Mouse (Mus musculus) induced T-regulatory cell, adult 2 months (primary cell): ENCODE results near the gene Lmod3.
A peak's percentile ranks its signal among the peaks of the same experiment; 100 is the strongest.
"Not testable (repeated sequence)": the region's sequence is repeated elsewhere in the genome, so short reads cannot be mapped to it uniquely, and the experiment has no call there.

Experiments
- DNase-seq: peaks from one replicate; pipeline ENCODE4 v3.0.0-alpha.2; 2012; ENCODE audit warnings: low read depth

Gene Lmod3

GRCm38 (mm10) chr6:97276366-97276765, 23.8 kb upstream of the Lmod3 start:
- DNase-seq = no peak

- DNase-seq = peak; percentile 44
These were observed 23.2 kb upstream of the Lmod3 start for GRCm38 (mm10) chr6:97275760-97276159.

- no peak for DNase-seq
These were observed 21.2 kb upstream of the Lmod3 start for GRCm38 (mm10) chr6:97273777-97274176.

- DNase-seq = no peak
These were observed 20.6 kb upstream of the Lmod3 start for GRCm38 (mm10) chr6:97273058-97273710.

GRCm38 (mm10) chr6:97272349-97272748, 19.8 kb upstream of the Lmod3 start:
- DNase-seq = no peak

- DNase-seq = no peak
These were observed 17.0 kb upstream of the Lmod3 start for GRCm38 (mm10) chr6:97269596-97269995.

GRCm38 (mm10) chr6:97267132-97267531, 14.6 kb upstream of the Lmod3 start:
- DNase-seq = no peak

- DNase-seq = no peak
These were observed 14.1 kb upstream of the Lmod3 start for GRCm38 (mm10) chr6:97266661-97267060.

GRCm38 (mm10) chr6:97265705-97266104, 13.1 kb upstream of the Lmod3 start:
- no peak for DNase-seq

- DNase-seq = no peak
These were observed 12.7 kb upstream of the Lmod3 start for GRCm38 (mm10) chr6:97265240-97265639.

GRCm38 (mm10) chr6:97263750-97264149, 11.2 kb upstream of the Lmod3 start:
- peak; percentile 60 for DNase-seq

GRCm38 (mm10) chr6:97262229-97262628, 9.7 kb upstream of the Lmod3 start:
- DNase-seq = no peak

GRCm38 (mm10) chr6:97259926-97260325, 7.4 kb upstream of the Lmod3 start:
- DNase-seq = not testable (repeated sequence)

GRCm38 (mm10) chr6:97258489-97258888, 5.9 kb upstream of the Lmod3 start:
- no peak for DNase-seq

GRCm38 (mm10) chr6:97252086-97252485, 473 bp downstream of the Lmod3 start:
- no peak for DNase-seq

GRCm38 (mm10) chr6:97250966-97251365, 1.6 kb downstream of the Lmod3 start:
- DNase-seq = peak; percentile 84

GRCm38 (mm10) chr6:97245200-97245599, 7.4 kb downstream of the Lmod3 start:
- no peak for DNase-seq

- no peak for DNase-seq
These were observed 10.0 kb downstream of the Lmod3 start for GRCm38 (mm10) chr6:97242522-97242921.

GRCm38 (mm10) chr6:97240092-97240491, 12.5 kb downstream of the Lmod3 start:
- no peak for DNase-seq

- no peak for DNase-seq
These were observed 13.2 kb downstream of the Lmod3 start for GRCm38 (mm10) chr6:97239360-97239759.

GRCm38 (mm10) chr6:97236088-97236487, 16.5 kb downstream of the Lmod3 start:
- no peak for DNase-seq

- no peak for DNase-seq
These were observed 17.5 kb downstream of the Lmod3 start for GRCm38 (mm10) chr6:97234911-97235668.

GRCm38 (mm10) chr6:97227067-97227847, 25.3 kb downstream of the Lmod3 start:
- no peak for DNase-seq
